Mouse (Mus musculus) heart, adult 9 months (tissue): ENCODE data around the gene Slc4a1.
"Not testable (repeated sequence)": the region's sequence is repeated elsewhere in the genome, so short reads cannot be mapped to it uniquely, and the experiment has no call there.

ENCODE experiments used
- DNase-seq, 2 experiments: peaks; one replicate each; pipeline ENCODE4 v3.0.0; 2022; ENCODE audit warnings: low spot score in 2 of 2

The Slc4a1 gene

GRCm38 (mm10) chr11:102399107-102399506 is 33.1 kb upstream of the Slc4a1 start:
- no peak for DNase-seq

- no peak for DNase-seq
Measured at GRCm38 (mm10) chr11:102398007-102398825, 32.2 kb upstream of the Slc4a1 start.

GRCm38 (mm10) chr11:102396671-102397141 is 30.7 kb upstream of the Slc4a1 start:
- no peak for DNase-seq

- no peak for DNase-seq
Measured at GRCm38 (mm10) chr11:102396263-102396662, 30.3 kb upstream of the Slc4a1 start.

- DNase-seq: no peak
Measured at GRCm38 (mm10) chr11:102395250-102395649, 29.2 kb upstream of the Slc4a1 start.

GRCm38 (mm10) chr11:102394421-102395124 is 28.6 kb upstream of the Slc4a1 start:
- DNase-seq: no peak

GRCm38 (mm10) chr11:102393719-102394420 is 27.9 kb upstream of the Slc4a1 start:
- no peak for DNase-seq

- DNase-seq: no peak
Measured at GRCm38 (mm10) chr11:102393238-102393634, 27.2 kb upstream of the Slc4a1 start, which contains the start of gene Rundc3a. Gene Rundc3a, plus strand, starts transcription at chr11:102393403.

GRCm38 (mm10) chr11:102392441-102393237 is 26.6 kb upstream of the Slc4a1 start:
- no peak for DNase-seq

- not testable (repeated sequence) for DNase-seq
Measured at GRCm38 (mm10) chr11:102389436-102389835, 23.4 kb upstream of the Slc4a1 start.

- DNase-seq: no peak
Measured at GRCm38 (mm10) chr11:102386121-102386520, 20.1 kb upstream of the Slc4a1 start.

- no peak for DNase-seq
Measured at GRCm38 (mm10) chr11:102385075-102385474, 19.1 kb upstream of the Slc4a1 start.

GRCm38 (mm10) chr11:102384418-102384817 is 18.4 kb upstream of the Slc4a1 start:
- DNase-seq: no peak

- DNase-seq: no peak
Measured at GRCm38 (mm10) chr11:102383365-102384136, 17.5 kb upstream of the Slc4a1 start.

GRCm38 (mm10) chr11:102382794-102383193 is 16.8 kb upstream of the Slc4a1 start:
- no peak for DNase-seq

- DNase-seq: no peak
Measured at GRCm38 (mm10) chr11:102381341-102382100, 15.5 kb upstream of the Slc4a1 start.

- no peak for DNase-seq
Measured at GRCm38 (mm10) chr11:102380091-102380490, 14.1 kb upstream of the Slc4a1 start.

- DNase-seq: no peak
Measured at GRCm38 (mm10) chr11:102377186-102377585, 11.2 kb upstream of the Slc4a1 start.

GRCm38 (mm10) chr11:102376196-102376835 is 10.3 kb upstream of the Slc4a1 start:
- no peak for DNase-seq
